Mouse (Mus musculus): Measurements from ENCODE around the gene Ctnna3.
A peak's percentile ranks its signal among the peaks of the same experiment; 100 is the strongest.

The Ctnna3 gene

DNA sequence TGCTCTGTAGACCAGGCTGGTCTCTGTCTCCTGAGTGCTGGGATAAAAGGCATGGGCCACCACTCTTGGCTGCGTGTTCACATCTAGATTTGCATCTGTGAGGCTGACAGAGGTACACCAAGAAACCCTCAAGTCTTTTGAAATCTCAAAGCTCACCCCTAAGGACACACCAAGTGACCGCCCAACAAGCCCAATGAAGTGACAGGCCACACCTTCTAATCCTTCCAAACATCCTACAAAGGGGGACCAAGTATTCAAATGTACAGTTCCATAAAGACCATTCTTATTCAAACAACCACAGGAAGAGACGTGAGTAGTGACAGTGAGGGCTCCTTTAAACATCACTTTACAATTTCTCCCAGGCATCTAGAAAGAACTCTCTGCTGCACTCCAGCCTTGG is 94.1 kb downstream of the Ctnna3 start:
- no peak for DNase-seq (ENCODE audit: low read depth, low spot score)

DNA sequence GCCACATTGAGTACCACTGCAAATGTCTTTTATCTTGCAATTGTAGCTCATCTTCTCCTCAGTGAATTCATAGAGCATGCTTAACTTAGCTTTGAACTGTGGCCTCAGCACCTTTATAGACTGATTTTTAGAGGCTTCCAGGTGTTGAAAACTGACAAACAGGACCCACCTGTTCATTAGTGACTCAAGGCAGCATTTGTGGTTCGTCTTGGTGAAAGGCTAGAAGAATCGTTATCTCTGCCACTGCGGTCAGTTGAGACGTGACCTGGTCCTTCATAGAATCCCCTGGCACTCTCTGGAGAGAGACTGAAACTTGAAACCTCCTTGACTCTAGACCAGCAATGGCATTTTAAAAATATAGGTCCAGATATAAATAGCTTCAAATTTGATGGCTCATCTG is 96.1 kb downstream of the Ctnna3 start:
- no peak for DNase-seq (ENCODE audit: low read depth, low spot score)

DNA sequence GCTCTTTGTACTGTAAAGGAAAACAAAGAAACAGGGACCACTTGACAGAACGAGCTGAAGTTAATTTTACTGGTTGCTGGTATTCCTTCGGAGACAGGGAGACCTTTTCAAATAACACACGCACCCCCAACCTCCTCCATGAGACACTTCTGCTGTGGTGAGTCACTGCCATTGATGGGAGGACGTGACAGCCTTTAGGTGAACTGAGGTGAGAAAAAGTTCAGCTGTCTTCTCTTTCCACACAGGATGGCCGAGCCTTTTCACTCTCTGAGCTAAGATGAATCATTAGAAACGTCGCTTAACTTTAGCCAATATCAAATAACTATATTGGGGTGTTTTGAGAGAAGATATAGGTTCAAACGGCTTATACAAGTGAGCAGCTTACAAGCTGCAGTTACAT is 102.5 kb downstream of the Ctnna3 start:
- DNase-seq (ENCODE audit: low read depth, low spot score) = peak; percentile 57

DNA sequence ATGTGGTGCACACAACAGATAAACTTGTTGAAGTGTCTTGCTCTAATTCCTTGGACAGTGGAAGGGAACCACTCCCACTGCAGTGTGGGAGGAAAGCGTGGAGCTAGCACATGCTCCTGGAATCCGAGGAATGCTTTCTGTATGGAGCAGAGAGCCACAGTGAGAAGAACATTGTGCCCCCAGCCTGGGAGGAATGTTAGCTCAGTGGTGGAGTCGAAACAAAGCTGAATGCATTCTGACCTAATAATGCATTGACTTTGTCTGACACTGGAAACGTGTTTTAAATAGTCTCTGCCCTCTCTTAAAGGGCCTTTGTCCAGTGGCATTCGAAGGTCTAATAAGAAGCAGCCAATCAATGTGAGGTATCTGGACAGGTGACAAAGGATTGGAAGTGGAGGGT is 111.9 kb downstream of the Ctnna3 start:
- DNase-seq (ENCODE audit: low read depth, low spot score) = peak; percentile 16

DNA sequence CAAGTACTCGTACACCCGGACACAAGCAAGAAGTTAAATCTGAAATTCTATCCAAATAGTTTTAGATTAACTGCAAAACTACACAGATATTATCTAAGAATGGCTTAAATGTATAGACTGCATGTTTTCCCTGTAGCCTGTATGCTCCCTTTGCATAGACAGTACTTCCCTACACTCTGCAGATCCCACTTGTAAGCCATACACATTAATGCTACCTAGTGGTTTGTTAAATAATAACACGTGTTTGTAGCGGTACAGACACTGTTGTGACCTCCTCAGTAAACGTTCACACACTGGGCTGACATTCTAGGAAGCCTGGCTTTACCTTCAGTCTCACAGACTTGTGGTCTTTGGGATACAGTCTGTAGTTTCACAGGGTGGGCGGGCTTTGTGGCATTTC is 112.6 kb downstream of the Ctnna3 start:
- DNase-seq (ENCODE audit: low read depth, low spot score) = no peak

DNA sequence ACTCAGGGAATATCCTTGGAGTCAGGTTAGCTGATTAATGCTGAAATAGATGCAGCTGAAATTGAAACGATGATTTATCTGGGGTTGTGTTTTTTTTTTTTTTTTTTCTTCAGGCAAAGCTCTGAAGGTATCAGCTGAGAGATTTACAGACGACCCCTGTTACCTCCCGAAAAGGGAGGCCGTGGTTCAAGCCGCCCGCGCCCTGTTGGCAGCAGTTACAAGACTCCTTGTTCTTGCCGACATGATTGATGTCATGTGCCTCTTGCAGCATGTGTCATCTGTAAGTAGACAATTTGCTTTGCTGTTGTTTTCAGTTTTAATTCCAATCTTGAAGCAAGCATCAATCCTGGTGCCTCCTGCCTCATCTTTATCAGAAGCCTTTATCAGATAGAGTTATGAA is 136.8 kb downstream of the Ctnna3 start:
- DNase-seq (ENCODE audit: low read depth, low spot score) = no peak

DNA sequence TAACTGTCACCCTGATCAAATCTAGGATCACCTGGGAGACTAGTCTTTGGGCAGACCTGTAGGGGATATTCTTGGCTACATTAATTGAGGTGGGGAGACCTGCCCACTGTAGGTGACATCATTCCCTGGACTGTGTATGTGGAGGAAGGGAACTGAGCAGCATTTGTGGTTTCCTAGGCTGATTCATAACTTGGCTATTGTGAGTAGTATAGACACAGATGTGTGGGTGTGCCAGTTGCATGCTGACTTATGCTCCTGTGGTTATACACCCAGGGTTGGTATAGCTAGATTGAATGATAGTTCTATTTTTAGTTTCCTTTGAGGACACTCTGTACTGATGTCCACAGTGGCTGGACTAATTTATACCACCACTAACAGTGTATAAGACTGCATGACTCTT is 141.7 kb downstream of the Ctnna3 start:
- DNase-seq (ENCODE audit: low read depth, low spot score) = peak; percentile 28

DNA sequence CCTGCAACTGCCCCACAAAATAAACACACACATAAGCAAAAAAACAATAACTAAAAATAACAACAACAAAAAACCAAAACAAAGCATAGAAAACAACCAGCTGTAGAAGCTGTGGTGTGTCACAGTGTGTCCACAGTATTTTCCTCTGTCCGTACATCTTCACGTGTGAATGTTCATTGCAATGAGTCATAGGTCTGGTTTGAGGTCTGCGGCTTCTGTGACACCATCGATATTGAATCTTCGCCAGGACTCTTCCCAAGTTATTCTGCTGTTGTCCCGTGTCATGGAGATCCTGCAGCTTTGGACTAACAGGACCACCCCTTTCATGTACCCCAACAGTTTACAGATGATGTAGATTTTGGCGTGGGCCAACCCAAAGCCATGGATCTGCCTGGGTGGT is 143.0 kb downstream of the Ctnna3 start:
- DNase-seq (ENCODE audit: low read depth, low spot score) = no peak

DNA sequence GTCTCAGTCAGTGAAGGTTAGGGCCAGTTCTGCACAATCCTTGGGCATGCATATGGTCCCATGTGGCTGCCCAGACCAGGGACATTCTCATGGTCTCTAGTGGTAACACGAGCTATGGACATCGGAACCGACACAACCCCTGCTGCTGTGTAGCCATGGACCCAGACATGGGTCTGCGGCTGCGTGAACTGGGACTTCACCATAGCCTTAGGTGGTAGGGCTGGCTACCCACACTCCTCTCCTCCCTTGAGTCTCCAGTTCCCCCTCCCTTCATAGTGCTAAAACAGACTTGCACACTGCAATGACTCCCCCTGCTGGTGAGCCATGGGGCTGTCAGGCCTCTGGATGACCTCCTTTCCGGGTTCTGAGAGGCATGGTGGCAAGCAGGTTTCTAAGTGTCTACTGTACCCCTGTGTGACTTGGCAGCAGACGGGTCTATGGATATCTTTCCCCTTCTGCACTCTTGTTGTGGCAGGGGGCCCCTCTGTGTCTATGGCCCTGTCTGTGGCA is 144.3 kb downstream of the Ctnna3 start:
- peak; percentile 64 for DNase-seq (ENCODE audit: low read depth, low spot score)

DNA sequence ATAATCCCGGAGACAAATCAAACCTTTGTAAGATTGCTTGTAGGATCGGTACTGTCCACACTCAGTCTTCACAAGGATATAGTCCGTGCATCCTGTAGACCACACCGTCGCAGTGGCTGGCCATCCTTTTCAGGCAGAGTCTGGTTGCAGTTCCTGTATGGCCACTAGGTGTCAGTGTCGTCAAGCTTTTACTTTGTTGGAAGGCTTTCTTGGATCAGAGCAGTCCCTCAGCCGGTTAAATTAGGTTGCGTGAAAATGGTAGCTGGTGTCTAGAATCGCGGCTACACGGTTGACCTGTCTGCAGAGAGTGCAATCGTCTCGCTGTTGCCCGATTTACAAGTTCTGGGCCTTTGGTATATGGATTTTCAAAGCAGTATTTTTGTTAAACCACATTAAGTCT is 152.7 kb downstream of the Ctnna3 start:
- DNase-seq (ENCODE audit: low read depth, low spot score) = peak; percentile 89

DNA sequence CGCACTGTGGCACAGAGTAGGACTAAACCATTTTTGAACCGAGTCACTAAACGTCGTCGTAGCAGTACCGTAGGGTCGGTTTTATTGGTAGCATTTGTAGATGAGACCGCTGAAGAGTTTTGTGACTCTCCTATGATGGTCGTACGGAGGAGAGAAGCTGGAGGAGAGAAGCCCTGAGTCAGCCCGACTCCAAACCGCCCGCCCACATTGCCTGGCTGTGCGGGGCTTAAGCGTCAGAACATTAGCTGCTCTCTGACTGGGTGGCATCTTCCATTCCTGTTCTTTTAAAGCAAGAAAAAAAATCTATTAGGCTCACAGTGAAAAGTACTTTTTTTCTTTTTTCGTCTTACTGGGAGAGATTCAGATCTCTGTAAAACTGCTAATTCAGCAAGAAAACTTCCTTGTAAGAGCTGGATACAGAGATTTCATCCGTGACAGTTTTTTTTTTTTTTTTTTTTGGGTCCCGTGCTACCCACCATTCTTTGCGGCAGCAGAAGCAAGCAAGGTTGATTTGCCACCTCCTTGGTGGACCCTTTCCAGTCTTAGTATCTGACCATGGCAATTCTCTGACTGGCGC is 154.0 kb downstream of the Ctnna3 start:
- peak; percentile 76 for DNase-seq (ENCODE audit: low read depth, low spot score)

DNA sequence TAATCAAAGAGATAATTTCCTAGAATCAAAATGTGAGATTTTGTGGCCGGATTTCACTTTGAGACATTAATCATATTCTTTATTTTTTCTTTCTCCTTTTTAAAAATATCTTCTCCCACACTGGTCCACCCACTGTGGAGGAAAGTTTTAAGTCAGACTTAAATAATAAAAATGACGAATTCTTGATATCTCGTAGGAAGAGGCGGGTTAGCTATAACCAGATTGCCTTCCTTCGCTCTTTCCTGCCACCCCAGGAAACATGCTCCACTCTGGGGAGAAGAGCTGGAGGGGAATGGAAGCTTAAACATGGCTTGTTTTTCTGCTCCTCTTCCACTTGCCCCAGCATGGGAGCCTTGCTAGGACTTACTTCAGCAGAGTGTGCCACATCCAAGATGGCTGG is 169.5 kb downstream of the Ctnna3 start:
- DNase-seq (ENCODE audit: low read depth, low spot score) = peak; percentile 54

DNA sequence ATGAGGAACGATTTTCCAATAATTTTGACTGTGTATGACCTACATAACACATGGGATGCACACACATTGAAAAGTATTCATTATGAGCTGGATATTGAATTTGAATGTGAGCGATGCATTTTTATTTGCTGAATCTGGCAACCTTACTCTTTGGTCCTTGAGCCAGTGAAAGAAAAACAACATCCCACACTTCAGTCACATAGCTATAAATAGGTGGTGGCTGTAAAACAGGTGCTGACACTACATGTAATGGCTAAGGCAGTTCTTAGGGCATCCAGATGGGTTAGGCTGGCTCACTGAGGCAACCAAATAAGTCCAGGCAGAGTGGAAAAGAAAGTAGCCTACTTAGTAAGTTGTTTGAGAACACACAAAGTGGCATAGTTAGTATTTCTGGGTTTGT is 171.3 kb downstream of the Ctnna3 start:
- no peak for DNase-seq (ENCODE audit: low read depth, low spot score)

DNA sequence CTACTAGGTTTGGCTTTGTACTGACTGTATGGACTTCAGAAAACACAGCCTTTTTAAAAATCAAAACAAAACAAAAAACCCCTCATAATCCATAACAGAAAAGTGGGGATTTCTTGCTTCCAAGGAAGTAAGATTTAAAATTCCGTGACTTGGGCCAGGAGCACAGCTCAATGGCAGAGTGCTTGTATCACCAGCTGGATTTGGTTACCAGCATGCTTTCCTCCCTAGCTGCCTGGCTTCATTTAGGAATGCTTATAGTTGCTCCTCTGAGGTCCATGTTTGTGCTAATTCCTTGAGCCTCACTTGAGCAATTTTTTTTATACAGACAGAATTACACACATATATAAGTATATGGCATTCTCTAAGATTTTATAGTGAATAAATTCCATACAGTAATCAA is 198.6 kb downstream of the Ctnna3 start:
- no peak for DNase-seq (ENCODE audit: low read depth, low spot score)

DNA sequence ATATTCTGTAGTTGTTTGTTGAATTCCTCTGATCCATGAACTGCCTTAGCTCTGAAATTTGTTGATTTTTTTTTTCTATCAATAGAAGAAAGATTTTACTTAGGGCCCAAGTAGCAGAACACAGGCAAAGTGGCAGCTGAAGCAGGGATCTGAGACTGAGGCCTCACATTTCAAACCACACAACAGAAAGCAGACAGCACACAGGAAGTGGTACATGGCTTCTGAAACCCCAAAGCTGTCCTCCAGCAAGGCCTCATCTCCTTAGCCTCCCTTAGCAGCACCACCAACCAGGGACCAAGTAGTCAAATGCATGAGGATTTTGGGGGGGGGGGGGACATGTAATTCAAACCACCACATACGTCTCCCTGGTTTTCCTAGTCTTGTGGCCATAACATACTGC is 204.0 kb downstream of the Ctnna3 start:
- no peak for DNase-seq (ENCODE audit: low read depth, low spot score)

DNA sequence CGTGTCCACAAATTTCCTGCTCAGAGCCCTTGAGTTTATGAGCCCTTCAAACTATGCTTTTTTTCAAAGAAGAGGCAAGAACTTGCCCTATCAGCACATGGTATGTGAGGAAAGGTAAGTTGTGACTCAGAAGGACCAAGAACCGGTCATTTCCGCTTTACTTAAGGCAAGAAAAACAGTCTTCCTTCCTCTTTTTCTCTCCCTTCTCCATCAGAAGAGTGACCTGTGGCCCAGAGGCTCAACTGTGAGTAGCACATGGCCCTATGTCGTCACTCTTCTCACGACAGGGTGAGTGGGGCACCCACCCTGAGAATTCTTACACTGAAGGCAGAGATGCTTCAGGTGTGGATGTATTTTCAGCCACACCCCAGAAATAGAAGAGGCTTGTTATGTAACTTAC is 208.1 kb downstream of the Ctnna3 start:
- DNase-seq (ENCODE audit: low read depth, low spot score) = no peak

DNA sequence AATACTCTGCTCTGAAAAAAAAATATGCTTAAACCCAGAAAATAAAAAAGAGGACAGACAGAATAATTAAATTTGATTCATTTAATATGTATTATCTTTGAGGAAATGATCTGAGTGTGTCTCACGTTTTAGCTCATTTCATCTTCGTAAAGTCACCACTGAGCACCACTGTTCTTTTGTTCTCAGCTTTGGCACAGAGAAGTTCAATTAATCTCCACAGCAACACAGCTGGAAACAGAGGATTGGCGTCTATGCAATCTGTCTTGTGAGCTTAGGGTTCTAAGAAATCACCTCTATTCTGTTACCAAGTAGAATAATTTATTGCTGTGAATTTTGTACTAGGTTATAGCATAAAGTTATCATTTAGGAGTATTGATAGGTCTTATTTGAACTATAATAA is 217.4 kb downstream of the Ctnna3 start:
- DNase-seq (ENCODE audit: low read depth, low spot score) = no peak

DNA sequence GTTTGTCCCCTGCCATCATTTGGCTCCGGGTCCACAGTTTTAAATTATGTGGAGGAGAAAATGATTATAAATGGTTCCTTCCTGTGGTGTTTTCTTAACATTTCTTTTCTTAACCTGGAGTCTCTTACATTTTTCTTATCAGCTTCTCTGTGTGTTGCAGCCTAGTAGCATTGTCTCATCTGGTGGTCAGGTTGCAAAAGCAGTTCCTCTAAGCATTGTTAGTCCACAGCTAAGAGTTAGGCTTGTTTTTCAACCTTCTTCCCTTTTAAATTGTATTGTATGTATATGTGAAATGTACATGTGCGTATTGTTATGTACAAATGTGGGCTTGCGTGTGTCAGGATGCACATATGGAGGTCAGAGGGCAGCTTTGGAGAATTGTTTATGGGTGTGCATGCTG is 220.4 kb downstream of the Ctnna3 start:
- DNase-seq (ENCODE audit: low read depth, low spot score) = no peak

DNA sequence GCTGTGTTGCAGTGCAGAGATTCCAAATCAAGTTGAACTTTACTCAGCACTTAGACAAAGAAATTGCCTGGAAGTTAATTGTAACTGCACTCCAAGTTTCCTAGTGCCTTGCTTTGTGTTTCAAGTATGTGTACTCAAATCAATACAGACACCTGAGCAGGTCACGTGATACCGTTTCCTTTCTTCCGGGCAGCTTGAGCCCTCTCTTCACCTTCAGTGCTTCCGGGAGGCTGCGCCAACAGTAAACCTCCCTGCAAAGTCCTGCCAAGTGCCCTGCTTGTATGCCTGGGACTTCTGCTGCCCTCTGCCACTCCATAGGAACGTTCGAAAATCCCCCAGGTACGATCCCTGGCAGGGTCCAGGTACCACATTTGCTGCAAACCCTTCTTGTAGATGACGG is 223.0 kb downstream of the Ctnna3 start:
- peak; percentile 39 for DNase-seq (ENCODE audit: low read depth, low spot score)

DNA sequence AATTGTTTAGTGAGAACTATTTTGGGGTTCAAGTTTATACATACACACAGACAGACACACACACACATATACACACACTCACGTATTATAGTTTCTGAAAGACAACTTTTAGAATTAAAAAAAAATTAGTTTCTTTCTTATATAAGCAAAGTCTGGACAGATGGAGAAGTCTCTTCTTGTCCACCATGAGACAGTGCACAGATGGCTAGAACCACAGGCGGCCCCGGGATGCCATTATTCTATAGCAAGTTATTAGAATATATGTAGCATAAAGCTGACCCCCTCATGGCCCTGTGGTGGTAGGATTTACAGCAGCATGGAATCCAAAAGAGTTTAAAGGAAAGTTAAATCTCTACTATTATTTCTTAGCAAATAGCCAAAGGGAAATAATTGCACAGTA is 223.7 kb downstream of the Ctnna3 start:
- DNase-seq (ENCODE audit: low read depth, low spot score) = peak; percentile 60

DNA sequence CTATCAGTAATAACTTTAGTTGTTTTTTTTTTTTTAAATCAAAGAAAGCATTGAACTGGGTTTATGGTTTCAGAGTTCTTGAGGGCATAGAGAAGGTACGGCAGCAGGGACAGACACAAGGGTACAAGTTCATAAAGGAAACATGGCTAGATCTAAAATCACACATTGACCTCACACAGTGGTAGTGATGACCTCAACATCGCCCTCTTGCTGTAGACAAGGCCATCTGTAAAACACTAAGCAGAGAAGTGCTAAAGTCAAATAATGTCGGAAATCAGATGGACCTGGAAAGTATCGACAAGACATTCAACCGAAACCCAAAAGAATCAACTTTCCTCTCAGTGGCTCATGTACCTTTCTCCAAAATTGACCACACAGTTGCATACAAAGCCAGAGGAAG is 224.7 kb downstream of the Ctnna3 start:
- DNase-seq (ENCODE audit: low read depth, low spot score) = no peak

DNA sequence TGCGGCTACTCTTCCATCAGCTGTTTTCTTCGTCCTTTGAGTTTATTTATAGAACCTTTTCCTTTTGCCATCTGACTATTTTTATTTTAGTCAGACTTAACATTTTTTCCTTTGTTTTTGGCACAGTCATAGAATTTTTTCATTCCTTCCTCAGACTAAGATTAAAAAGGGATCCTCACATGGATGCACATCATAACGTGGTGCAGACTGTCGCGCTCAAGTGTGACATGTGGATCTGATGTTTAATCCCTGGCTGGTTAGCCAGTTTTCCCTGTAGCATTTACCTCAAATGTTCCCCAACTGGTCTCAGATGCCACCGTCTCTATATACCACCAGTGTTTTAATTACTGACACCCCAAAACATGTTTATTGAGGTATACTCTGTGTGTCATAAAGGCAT is 246.4 kb downstream of the Ctnna3 start:
- peak; percentile 7 for DNase-seq (ENCODE audit: low read depth, low spot score)

DNA sequence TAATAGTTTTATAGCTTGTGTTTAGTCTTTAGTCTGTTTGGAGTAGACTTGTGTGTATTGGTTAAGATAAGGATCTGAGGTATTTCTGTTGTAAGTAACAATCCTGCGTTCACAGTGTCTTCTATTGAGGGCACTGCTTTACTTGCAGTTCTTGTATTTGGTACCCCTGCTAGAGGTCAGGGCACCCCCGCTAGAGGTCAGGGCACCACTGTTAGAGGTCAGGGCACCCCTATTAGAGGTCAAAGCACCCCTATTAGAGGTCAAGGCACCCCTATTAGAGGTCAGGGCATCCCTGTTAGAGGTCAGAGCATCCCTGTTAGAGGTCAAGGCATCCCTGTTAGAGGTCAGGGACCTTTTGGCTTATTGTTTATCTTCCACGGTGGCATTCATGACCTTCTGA is 259.3 kb downstream of the Ctnna3 start:
- DNase-seq (ENCODE audit: low read depth, low spot score) = no peak

DNA sequence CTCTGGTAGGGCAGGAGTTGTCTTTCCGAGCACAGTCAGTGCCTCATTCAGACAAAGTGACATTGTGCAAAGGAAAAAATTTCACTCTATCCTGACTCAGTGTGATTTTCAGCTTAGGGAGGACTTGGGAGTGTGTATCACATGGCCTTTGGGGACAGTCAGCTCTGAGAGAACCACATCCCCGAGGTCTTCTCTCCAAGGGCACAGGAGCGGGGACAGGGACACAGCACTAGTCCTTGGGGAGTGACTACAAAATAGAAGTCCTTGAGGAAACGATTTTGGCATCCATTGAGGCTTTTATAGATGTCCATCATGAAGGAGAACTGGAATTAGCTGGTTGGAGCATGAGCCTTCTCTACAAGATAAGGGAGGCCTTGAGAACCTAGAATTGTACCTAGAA is 259.8 kb downstream of the Ctnna3 start:
- no peak for DNase-seq (ENCODE audit: low read depth, low spot score)

Data from brain, adult 2 months (tissue).